Mouse (Mus musculus): ENCODE results near the gene Gm4894. TPM values are rescaled to one million over a fixed set of nuclear protein-coding genes. Genes with fewer than 3 reads are reported as not detected.
A peak's percentile ranks its signal among the peaks of the same experiment; 100 is the strongest.

The Gm4894 gene
- polyA plus RNA-seq (2012; rRNA removed): not detected in 2 replicates

- DNase-seq (ENCODE audit: low read depth): no peak
Measured at GRCm38 (mm10) chr9:49250231-49250630, at the start of gene Gm4894. Gene Gm4894 (plus strand): TSS chr9:49250531.

GRCm38 (mm10) chr9:49206331-49206730, 44.0 kb upstream of the Gm4894 start:
- no peak for DNase-seq (ENCODE audit: low read depth)

- no peak for DNase-seq (ENCODE audit: low read depth)
Measured at GRCm38 (mm10) chr9:49211493-49211892, 38.8 kb upstream of the Gm4894 start.

- no peak for DNase-seq (ENCODE audit: low read depth)
Measured at GRCm38 (mm10) chr9:49214734-49215133, 35.6 kb upstream of the Gm4894 start.

GRCm38 (mm10) chr9:49217626-49218607, 32.4 kb upstream of the Gm4894 start:
- no peak for DNase-seq (ENCODE audit: low read depth)

- no peak for DNase-seq (ENCODE audit: low read depth)
Measured at GRCm38 (mm10) chr9:49224488-49224887, 25.8 kb upstream of the Gm4894 start.

- no peak for DNase-seq (ENCODE audit: low read depth)
Measured at GRCm38 (mm10) chr9:49227442-49227841, 22.9 kb upstream of the Gm4894 start.

- DNase-seq (ENCODE audit: low read depth): no peak
Measured at GRCm38 (mm10) chr9:49229054-49229453, 21.3 kb upstream of the Gm4894 start.

- DNase-seq (ENCODE audit: low read depth): no peak
Measured at GRCm38 (mm10) chr9:49246839-49247238, 3.5 kb upstream of the Gm4894 start.

- no peak for DNase-seq (ENCODE audit: low read depth)
Measured at GRCm38 (mm10) chr9:49268949-49269348, 18.6 kb downstream of the Gm4894 start.

- peak; percentile 85 for DNase-seq (ENCODE audit: low read depth)
Measured at GRCm38 (mm10) chr9:49273566-49273965, 23.2 kb downstream of the Gm4894 start.

GRCm38 (mm10) chr9:49275976-49276375, 25.6 kb downstream of the Gm4894 start:
- DNase-seq (ENCODE audit: low read depth): peak; percentile 22

- no peak for DNase-seq (ENCODE audit: low read depth)
Measured at GRCm38 (mm10) chr9:49276542-49277334, 26.4 kb downstream of the Gm4894 start.

- DNase-seq (ENCODE audit: low read depth): no peak
Measured at GRCm38 (mm10) chr9:49295101-49295500, 44.8 kb downstream of the Gm4894 start.

- DNase-seq (ENCODE audit: low read depth): no peak
Measured at GRCm38 (mm10) chr9:49307576-49307975, 57.2 kb downstream of the Gm4894 start.

GRCm38 (mm10) chr9:49310821-49311220, 60.5 kb downstream of the Gm4894 start:
- DNase-seq (ENCODE audit: low read depth): no peak

GRCm38 (mm10) chr9:49318638-49319037, 68.3 kb downstream of the Gm4894 start:
- DNase-seq (ENCODE audit: low read depth): no peak

Other genes with a start within 250 kb of the Gm4894 start
- gene Zw10, start 194.9 kb upstream of the Gm4894 start, polyA plus RNA-seq (2012; rRNA removed): 9.4 and 11.1 TPM in 2 replicates
- 0.63 and 1.0 TPM in 2 replicates for gene Tmprss5, start 169.3 kb upstream of the Gm4894 start, polyA plus RNA-seq (2012; rRNA removed)
- 0.05 TPM in 1 of 2 replicates, not detected in the other for gene Drd2, start 90.1 kb downstream of the Gm4894 start, polyA plus RNA-seq (2012; rRNA removed)
- gene Ankk1, start 176.5 kb downstream of the Gm4894 start, polyA plus RNA-seq (2012; rRNA removed): 0.15 and 0.22 TPM in 2 replicates
- gene Ttc12, start 235.7 kb downstream of the Gm4894 start, polyA plus RNA-seq (2012; rRNA removed): 2.3 and 2.7 TPM in 2 replicates